Mouse (Mus musculus) myocyte (in vitro differentiated cells): ENCODE data around the gene Exosc5.

ENCODE experiments used
- MYOD1 ChIP-seq, 3 experiments: IDR thresholded peaks; one replicate each; pipeline ENCODE4 v1.6.1; 2011; ENCODE audit warnings: control low read depth in 2 of 3, low read depth in 2 of 3, mild to moderate bottlenecking in 2 of 3, moderate library complexity in 1 of 3; ENCODE audit not compliant: insufficient read length in 2 of 3, control insufficient read depth in 1 of 3
- MYOG ChIP-seq, 3 experiments: IDR thresholded peaks; one replicate each; pipeline ENCODE4 v1.6.1; 2011; ENCODE audit warnings: control low read depth in 2 of 3, low read depth in 2 of 3, mild to moderate bottlenecking in 2 of 3; ENCODE audit not compliant: insufficient read length in 2 of 3, control insufficient read depth in 1 of 3, insufficient read depth in 1 of 3
- POLR2A ChIP-seq: IDR thresholded peaks from one replicate; pipeline ENCODE4 v1.6.1; 2011; ENCODE audit warnings: low read depth, mild to moderate bottlenecking, control low read depth, moderate library complexity; ENCODE audit not compliant: insufficient read length
- SRF ChIP-seq: IDR thresholded peaks from one replicate; pipeline ENCODE4 v1.6.1; 2011; ENCODE audit warnings: low read depth; ENCODE audit not compliant: control insufficient read depth, insufficient read length

DNA sequence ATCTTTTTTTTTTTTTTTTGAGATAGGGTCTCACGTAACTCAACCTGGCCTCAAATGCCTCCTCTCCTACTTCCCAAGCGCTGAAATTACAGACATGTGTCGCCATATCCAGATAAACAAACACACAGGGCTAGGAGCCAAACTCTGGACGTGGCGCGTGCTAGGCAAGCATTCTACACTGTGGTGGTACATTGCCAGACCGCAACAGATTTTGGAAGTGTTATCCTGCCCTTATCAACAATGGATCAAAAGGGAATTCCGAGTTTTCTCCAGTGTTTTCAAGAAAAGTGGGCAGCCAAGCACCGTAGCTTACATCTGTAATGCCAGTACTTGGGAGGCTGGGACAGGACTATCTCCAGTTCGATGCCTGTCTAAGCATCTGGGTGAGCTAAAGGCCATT is 1.2 kb upstream of the Exosc5 start:
- no peak for TF ChIP-seq SRF
- TF ChIP-seq MYOG (IDR thresholded peaks at IDR 0.05; ENCODE audit: control insufficient read depth in 1 of 3, insufficient read depth in 1 of 3, insufficient read length in 2 of 3, low read depth in 2 of 3), result no peak
- TF ChIP-seq POLR2A, result no peak
- TF ChIP-seq MYOD1 (IDR thresholded peaks at IDR 0.05; ENCODE audit: control insufficient read depth in 1 of 3, insufficient read length in 2 of 3, low read depth in 2 of 3), result no peak
